Mouse (Mus musculus) kidney, postnatal 4 days (tissue): ENCODE results near the gene Rhbdl1.
"Not testable (repeated sequence)": the region's sequence is repeated elsewhere in the genome, so short reads cannot be mapped to it uniquely, and the experiment has no call there.

Source experiments
- DNase-seq, 2 experiments: peaks; one replicate each; pipeline ENCODE4 v3.0.0; 2021; ENCODE audit warnings: mixed read lengths in 2 of 2

The Rhbdl1 gene

DNA sequence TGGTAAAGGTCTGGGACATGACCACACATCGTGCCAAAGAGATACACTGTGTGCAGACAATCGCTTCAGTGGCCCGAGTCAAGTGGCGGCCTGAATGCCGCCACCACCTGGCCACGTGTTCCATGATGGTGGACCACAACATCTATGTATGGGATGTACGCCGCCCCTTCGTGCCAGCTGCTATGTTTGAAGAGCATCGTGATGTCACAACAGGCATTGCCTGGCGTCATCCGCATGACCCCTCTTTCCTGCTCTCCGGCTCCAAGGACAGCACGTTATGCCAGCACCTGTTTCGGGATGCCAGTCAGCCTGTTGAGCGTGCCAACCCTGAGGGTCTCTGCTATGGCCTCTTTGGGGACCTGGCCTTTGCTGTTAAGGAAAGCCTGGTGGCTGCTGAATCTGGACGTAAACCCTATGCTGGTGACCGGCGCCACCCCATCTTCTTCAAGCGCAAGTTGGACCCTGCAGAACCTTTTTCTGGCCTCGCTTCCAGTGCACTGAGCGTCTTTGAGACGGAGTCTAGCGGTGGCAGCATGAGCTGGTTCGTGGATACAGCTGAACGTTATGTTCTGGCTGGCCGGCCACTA is 11.0 kb downstream of the Rhbdl1 start:
- no peak for DNase-seq

DNA sequence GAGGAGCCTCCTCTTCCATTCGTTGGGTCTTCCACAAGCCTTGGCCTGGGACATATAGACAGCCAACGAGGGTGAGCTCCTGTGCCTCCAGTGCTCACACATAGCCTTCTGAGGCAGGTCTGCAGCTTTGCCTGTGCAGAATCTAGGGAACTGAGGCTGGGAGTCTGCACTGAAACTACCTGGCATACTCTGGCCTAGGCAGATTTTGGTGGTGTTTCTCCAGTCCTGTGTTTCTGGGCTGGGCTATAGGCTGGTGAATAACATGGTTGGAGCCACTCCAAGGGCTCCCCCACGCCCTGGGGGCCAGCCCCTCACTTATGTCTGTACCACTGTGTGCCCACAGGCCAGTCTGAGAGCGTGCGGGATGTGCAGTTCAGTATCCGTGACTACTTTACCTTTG is 11.8 kb downstream of the Rhbdl1 start:
- DNase-seq, result no peak

GRCm38 (mm10) chr17:25824362-25825142 is 12.5 kb downstream of the Rhbdl1 start:
- DNase-seq, result peak in 1 of 2 experiments; percentile 2

- peak; percentile 75 to 83 for DNase-seq
Measured at GRCm38 (mm10) chr17:25823452-25823851, 13.6 kb downstream of the Rhbdl1 start, which contains the start of gene Wdr24. TSS of gene Wdr24 (plus strand) at chr17:25823627.

DNA sequence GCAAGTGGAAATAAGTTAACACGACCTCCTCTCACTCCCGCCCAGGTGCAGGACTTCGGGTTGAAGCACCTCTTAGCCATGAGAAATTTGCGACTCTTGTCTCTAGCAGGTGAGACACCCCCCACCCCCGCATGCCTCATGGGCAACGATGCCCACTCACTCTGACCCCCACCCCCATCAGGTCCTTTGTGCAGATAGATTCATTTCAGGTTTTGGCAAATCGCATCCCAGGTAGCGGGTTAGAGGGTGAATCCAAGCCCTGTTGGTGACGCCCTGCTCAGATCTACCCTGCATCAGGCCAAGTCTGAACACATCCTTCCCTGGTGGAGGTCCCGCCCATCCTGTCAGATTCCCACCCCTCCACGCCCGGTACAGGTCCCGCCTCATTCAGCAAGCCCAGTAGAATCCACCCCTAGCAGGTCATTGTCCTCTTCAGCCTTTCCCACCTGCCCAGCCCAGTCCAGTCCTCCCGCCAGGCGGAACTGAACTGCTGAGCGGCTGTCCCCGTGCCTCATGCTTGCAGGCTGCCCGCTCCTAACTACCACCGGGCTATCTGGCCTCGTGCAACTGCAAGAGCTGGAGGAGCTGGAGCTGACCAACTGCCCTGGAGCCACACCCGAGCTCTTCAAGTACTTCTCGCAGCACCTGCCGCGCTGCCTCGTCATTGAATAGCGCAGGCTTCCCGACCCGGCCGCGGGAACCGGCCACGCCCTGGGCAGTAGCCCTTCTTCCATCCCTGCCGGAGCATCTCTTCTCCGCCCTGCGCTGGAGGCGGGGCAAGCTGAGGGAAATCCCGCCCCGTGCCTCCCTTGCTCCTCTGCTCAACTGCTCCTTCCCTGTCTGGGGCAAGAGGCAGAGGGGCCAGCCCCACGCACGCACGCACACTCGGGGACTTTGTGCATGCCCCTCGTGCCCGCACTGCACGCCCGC is 18.0 kb downstream of the Rhbdl1 start:
- peak in 1 of 2 experiments; percentile 33 for DNase-seq

DNA sequence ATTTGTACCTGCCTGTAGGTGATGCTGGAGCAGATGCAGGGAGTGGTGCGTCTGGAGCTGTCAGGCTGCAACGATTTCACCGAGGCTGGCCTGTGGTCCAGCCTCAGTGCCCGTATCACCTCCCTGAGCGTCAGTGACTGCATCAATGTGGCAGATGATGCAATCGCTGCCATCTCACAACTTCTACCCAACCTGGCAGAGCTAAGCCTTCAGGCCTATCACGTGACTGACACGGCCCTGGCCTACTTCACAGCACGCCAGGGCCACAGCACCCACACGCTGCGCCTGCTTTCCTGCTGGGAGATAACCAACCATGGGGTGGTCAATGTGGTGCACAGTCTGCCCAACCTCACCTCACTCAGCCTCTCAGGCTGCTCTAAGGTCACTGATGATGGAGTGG is 19.4 kb downstream of the Rhbdl1 start:
- DNase-seq, result no peak

DNA sequence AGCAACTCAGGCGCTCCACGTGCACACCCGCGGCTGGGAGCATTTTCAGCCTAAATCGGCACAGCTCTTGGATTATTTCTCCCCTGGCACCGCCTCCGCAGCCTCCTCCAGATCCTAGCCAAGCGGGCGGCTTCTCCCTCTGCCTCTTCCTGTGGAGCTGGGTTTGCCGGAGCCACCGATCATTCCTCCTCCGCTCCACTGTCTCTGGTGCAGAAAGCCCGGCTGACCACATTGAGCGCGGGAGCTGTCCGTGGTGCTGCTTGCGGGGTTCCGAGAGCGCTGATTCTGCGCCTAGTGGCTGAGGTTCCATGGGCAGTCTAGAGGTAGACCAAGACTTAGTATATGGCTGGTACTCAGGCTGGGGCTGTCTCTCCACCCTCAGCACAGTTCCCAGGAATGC is 23.6 kb downstream of the Rhbdl1 start:
- DNase-seq, result peak; percentile 97 to 98

DNA sequence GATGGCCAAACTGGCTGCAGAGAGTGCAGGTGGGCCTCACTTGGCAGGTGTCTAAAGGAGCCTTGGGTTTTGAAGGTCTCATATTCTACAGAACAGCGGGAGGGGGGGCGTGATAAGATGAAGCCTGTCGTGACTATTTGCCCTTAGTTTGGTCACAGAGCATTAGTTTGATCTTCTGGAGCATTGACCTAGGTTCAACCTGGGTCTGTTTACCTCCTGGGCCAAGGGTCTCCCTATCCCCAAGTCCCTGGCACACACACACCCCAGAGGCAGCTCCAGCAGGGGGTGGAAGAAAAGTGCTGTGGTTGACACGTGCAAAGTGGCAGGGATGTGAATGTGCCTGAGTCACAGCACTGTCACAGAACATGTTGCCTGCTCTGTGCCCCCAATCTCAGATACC is 26.2 kb downstream of the Rhbdl1 start:
- no peak for DNase-seq

DNA sequence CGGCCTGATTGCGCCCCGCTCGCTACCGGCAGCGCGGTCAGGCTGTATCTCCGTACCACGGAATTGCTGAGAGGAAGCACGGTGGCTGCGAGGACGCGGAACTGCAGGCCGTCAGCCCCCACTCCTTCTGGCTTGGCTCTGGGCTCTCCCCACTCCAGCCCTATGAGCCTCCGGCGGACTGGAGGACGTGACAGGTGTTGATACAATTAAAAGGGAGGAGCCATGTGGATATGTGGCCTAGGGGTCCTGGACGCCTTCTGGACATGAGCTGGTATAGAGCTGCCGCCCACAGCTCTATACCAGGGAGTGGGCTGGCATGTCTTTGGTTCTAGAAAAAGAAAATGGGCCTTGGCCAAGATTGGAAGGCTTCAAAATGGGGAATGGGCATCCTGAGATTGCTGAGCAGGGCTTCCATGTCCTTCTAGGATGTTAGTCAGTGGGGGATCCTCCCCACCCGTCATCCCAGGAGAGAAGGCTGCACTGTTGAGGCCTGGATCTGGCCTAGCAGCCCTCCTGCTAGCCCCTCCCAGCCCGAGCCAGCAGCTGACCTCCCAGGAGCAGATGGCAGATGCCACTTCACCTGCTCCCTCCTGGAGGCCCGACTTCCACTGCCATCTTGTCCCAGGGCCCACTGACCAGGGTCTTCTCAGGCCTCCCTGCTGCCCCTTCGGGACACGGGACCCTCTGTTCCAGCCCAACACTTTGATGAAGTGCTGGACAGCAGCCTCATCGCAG is 27.3 kb downstream of the Rhbdl1 start:
- DNase-seq, result no peak

- DNase-seq, result peak; percentile 72 to 81
Measured at GRCm38 (mm10) chr17:25808789-25809605, 28.1 kb downstream of the Rhbdl1 start, which contains the start of gene Fbxl16. TSS of gene Fbxl16 (plus strand) at chr17:25809085.

DNA sequence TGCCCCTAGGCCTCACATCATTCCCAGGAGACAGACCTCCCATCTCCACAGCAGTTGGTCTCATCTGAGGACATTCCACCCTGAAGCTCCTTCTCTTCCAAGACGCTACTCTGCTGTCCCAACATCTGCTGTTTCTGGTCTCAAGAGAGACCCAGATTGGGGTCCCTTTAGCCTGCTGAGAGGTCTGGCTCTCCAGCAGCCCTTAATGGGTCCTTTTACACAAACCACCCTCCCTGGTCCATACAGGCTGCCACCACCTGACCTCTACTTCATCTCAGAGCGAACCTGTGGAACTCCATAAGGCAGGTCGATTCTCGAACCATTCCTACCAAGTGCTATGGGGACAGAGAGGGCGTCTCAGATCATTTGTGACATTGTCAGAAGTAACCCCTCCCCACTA is 29.1 kb downstream of the Rhbdl1 start:
- no peak for DNase-seq

GRCm38 (mm10) chr17:25807452-25807851 is 29.6 kb downstream of the Rhbdl1 start:
- DNase-seq, result not testable (repeated sequence)

DNA sequence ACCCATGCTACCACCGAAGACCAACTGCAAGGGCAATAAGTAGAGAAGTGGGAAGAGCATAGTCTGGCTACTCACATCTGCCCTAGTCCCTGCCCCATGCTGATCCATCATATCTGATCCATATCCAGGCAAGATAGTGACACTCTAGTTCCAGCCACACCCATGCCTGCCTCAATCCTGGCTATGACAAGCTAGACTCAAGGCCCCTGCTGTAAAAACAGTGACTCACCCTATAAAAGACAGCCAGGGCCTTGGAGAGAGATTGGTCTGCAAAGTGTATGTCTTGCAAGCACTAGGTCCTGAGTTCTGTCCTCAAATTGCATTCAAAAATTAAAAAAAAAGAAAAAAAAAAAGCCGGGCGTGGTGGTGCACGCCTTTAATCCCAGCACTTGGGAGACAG is 30.6 kb downstream of the Rhbdl1 start:
- DNase-seq, result no peak

DNA sequence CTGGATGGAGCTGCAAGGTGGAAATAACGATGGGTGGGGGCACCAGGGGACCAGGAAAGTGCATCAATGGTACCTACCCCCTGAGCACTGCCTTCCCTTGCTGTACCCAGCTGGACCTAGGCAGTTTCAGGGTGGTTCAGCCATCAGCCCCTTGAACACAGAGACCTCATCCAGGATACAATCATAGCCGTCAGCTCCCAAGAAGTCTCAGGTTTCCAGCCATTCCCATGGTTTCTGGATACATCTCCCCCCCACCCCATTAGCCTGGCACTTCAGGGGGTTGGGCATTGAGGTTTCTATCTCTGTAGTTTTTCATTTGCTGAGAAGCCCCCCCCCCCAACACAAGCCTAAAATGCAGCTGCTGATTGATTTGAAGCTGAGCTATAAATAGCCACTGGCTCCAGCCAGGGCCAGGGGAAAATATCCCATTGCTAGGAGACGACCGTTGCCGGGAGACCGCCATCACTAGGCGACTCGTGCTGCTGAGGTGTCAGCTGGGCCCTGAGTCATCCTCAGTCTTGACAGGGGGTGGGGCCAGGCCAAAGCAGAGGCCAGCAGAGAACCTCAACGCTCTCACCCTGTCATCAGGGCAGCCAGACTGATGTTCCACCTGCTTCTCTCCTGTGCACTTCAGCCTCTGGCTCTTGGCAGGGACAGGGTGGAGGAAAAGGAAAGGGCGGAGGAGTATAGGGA is 34.1 kb downstream of the Rhbdl1 start:
- no peak for DNase-seq

- peak; percentile 70 to 77 for DNase-seq
Measured at GRCm38 (mm10) chr17:25801029-25801428, 36.1 kb downstream of the Rhbdl1 start.

DNA sequence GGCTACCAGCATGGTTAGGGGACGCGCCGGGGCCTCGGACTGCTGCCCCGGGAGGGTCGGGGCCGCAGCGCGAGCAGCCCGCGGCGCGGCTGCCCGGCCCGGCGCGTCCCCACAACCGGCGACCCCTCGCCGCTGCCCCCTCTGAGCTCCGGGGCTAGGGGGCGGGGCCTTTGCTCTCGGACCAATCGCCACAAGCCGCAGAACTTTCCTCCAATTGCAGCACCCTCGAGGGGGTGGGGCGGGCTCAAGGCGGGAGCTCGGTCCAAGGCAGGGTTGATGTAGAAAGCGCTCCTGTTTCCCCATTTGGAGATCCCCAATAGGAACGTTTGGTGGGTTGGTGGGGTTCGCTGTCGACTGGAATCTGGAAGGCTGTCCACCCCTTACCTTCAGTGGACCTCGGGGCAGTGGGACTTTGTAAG is 40.1 kb downstream of the Rhbdl1 start, which contains the start of gene Metrn:
TSS of gene Metrn (minus strand) at position 186 of the 419 bp plus-strand sequence.
- DNase-seq, result peak; percentile 94 to 96

- DNase-seq, result peak; percentile 35 to 51
Measured at GRCm38 (mm10) chr17:25796211-25796771, 40.8 kb downstream of the Rhbdl1 start.

- DNase-seq, result peak; percentile 51 to 72
Measured at GRCm38 (mm10) chr17:25795609-25796092, 41.4 kb downstream of the Rhbdl1 start, which contains the start of gene AC134908.4. TSS of gene AC134908.4 (minus strand) at chr17:25795659.

- no peak for DNase-seq
Measured at GRCm38 (mm10) chr17:25794998-25795397, 42.1 kb downstream of the Rhbdl1 start.

GRCm38 (mm10) chr17:25794197-25794596 is 42.9 kb downstream of the Rhbdl1 start:
- no peak for DNase-seq
